Mouse (Mus musculus) hindlimb bud, embryonic 11.5 days (tissue): ENCODE measurements around the gene Mturn.

ENCODE experiments used
- DNase-seq: peaks from one replicate; pipeline ENCODE4 v3.0.0-alpha.2; 2012; ENCODE audit warnings: low read depth, low spot score; ENCODE audit errors: extremely low spot score

Gene Mturn

DNA sequence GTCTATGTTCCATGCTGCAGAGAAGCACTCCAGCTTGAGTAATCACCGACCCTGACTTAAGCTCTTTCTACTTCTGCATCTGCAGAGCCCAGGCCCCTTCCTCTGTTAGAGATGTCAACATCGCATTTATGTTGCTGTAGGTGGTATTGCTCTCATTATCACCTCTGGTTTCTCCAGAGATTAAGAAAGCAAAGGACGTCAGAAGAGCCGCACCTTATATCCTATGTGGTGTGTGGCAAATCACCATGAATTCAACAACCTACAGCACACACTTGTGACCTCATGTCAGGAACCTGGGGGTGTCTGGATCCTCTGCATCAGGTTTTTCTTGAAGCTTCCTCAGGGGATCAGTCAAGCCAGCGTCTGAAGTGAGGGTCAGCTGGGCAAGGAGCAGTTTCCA, 46.0 kb downstream of the Mturn start:
- no peak for DNase-seq

GRCm38 (mm10) chr6:54729451-54730105, 48.2 kb downstream of the Mturn start:
- DNase-seq: no peak

DNA sequence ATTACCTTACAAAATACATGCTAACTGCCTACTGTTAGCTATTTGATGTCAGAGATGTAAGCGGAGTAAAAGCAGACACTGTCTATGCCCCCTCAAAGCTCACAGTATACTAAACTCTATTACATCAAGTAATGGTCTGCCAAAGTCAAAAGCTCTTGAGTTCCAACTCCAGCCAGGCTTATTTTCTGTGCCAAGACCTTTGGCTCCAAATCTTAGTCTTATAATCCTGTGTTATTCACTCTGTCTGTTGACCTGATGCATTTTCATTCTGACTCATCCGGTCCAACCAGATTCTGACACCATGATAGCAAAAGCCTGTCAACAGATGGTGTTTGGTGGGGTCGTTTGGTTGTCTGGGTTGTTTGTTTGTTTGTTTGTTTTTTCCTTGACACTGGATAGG, 50.3 kb downstream of the Mturn start:
- no peak for DNase-seq

GRCm38 (mm10) chr6:54732721-54733120, 51.3 kb downstream of the Mturn start:
- DNase-seq: no peak

DNA sequence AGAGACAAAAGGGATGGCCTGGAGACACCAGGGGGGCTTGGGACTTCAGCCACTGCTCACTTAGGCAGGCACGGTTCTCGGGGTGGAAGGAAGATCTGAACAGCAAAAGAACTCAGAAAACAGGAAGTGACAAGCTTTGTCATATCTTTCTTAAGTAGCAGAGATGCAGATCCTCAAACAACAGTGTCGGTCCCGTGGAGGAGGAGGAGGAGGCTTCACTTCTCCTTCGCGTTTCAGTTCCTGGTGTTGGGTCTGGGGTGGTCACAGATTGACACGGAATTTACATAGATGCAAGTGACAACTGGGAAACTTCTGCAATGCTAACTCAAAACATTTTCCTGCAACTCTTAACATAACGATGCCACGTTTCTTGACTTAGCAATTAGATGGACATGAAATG, 54.7 kb downstream of the Mturn start:
- DNase-seq: no peak

DNA sequence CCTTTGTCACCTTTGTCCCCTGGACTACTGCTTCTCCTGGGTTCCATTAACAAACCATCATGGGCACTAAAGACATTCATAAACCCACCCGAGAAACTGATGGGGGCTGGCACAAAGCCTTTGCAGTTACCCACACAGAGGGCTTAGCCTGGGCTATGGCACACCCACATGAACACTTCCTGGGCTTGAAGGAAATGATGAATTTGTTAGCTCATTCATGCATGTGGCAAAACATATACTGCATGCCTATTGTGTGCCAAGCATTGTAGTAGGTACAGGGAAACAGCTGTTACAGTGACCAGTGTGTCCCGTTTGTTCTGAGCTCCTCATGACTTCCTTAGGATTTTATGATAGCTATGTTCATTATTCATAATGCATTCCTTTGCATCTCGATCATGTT, 55.8 kb downstream of the Mturn start:
- DNase-seq: no peak

GRCm38 (mm10) chr6:54737684-54738083, 56.3 kb downstream of the Mturn start:
- no peak for DNase-seq

GRCm38 (mm10) chr6:54749056-54749455, 67.6 kb downstream of the Mturn start:
- DNase-seq: no peak

DNA sequence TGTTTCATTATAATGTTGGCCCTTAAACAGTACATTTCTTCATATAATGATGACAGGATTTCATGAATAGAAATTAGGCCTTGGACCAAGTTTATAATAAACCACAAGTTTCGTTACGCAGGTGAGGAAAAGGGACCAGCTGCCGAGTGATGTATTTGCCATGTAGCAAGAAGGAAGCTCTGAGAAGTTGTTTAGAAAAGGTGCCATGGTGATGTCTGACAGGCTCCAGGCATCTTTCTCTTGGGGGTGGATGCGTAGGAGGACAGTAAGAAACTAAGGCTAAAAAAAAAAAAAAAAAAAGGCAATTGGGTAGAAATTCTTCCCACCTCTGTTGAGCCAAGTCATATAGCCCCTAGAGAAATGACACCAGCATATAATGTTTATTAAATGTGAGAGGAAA, 70.2 kb downstream of the Mturn start:
- no peak for DNase-seq

- DNase-seq: no peak
Observed at GRCm38 (mm10) chr6:54752076-54752475, 70.7 kb downstream of the Mturn start.
